Mouse (Mus musculus): Measurements from ENCODE around the gene Arid4b.

DNA sequence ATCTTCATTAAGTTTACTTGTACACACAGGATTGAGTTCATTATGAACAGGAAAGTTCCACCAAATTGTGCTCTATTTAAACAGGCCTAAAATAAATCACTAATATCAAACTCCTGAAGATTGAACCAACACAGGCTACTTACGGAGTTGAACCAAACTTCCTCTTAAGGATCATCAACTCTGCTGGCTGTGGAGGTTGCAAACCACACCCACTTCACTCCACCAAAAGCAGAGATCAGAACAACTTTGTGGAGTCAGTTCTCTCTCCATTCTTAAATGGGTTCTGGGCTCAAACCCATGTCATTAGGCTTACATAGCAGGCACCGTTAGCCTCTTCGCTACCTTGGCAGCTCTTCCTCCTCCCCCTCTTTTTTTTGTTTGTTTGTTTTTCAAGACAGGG, 44.2 kb upstream of the Arid4b start:
- TF ChIP-seq CTCF (IDR thresholded peaks at IDR 0.05; ENCODE audit: control insufficient read depth, insufficient read depth, insufficient replicate concordance, low read depth, low read length), result no peak
- TF ChIP-seq POLR2A (IDR thresholded peaks at IDR 0.05; ENCODE audit: control insufficient read depth, low read depth, low read length), result no peak
